Mouse (Mus musculus) gastrocnemius, postnatal 14 days (tissue): Measurements from ENCODE around the gene 2210017I01Rik. TPM values are rescaled to one million over a fixed set of nuclear protein-coding genes. Genes with fewer than 3 reads are reported as not detected.

Source experiments
- DNase-seq: peaks from one replicate; pipeline ENCODE4 v3.0.0; 2021; ENCODE audit warnings: mixed read lengths
- intact Hi-C: fragments of 180-260 bp; cut with DNase I; formaldehyde crosslinking; loops from one replicate; pipeline ENCODE4 v1.15.1; 2025; ENCODE audit warnings: low total_unique reads
- long read RNA-seq, 2 experiments: library from polyadenylated mRNA; stranded (forward); transcript quantifications; one replicate each; pipeline ENCODE4 v2.0.0; 2021
- total RNA-seq, 2 experiments: library from RNA; stranded (reverse); gene quantifications; 2 replicates each; pipeline ENCODE4 v1.2.3; 2021

Gene 2210017I01Rik
- not detected for total RNA-seq
- long read RNA-seq, experiment 1 = 0 reads
- long read RNA-seq, experiment 2 = 0 reads

DNA sequence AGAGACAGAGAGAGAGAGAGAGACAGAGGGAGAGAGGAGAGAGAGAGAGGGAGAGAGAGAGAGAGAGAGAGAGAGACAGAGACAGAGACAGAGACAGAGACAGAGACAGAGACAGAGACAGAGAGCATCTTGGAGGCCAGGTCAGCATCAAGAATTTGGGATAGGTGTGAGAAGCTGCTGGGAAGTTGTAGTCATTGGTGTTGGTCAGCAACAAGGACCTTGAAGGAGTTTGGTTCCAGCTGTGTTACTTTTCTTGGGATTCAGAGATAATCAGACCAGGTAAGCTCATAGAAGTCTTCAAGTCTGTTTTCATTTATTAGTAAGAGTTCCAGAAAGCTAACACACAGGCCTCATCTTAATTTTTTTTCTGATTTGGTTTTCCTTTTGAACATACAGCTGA is at the start of gene 2210017I01Rik:
2210017I01Rik (minus strand) TSS at position 101 of the 400 bp plus-strand sequence.
- no peak for DNase-seq
- intact Hi-C loops = no loop called here

DNA sequence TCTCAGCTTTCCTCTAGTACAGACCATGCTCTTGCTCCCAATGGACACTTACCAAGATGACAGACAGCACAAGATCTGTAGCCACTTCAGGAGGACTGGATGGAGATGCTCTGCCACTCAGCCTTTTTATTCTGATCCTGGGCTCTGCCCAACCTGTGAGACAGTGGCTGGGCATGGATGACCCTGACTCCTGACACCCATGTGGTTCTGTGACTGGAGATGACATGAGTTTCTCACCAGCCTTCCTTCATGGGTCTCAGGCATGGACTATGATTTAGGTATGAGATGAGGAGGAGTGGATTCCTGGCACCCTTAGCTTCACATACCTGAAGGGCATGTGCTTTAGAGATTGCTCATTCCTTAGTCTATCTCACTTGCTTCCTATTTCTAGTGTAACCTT is 49.5 kb upstream of the 2210017I01Rik start, which contains the start of gene Lce1b:
Lce1b (minus strand) TSS at position 101 of the 400 bp plus-strand sequence.
- no peak for DNase-seq
- intact Hi-C loops = no loop called here

DNA sequence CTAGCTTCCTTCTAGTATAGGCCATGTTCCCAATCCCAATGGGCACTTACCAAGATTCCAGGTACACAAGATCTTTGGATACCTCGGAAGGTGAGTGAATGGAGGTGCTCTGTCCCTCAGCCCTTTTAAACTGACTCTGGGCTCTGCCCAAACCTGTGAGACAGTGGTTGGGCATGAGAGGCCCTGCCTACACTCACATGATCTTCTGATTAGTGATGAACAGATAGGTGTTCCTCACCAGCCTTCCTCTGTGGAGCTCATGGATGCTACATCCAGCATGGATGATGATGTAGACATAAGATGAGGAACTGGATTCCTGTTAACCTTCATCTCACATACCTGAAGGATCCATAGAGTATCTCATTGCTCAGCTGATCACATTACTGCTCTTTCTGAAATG is 40.9 kb upstream of the 2210017I01Rik start, which contains the start of gene Lce1a1:
Lce1a1 (minus strand) TSS at position 101 of the 400 bp plus-strand sequence.
- no peak for DNase-seq
- intact Hi-C loops = no loop called here

DNA sequence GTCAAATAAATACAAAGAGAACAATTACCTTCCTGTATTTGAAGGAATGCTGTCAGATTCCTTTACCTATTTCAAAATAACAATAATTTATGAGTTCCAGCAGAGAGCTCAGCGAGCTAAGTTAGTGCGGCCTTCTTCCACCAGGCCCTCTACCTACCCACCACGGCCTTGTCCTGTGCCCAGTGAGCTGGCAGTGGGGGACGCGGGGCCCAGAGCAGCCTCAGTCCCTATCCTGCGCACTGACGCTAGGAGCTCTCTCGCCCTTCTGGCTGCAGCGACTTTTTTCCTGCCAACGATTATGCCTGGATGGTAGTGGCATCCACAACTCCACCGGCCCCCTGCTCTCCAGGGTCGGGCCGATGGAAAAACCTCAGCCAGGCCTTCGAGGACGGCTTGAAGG is 32.6 kb upstream of the 2210017I01Rik start:
- intact Hi-C loops = no loop called here
- no peak for DNase-seq

DNA sequence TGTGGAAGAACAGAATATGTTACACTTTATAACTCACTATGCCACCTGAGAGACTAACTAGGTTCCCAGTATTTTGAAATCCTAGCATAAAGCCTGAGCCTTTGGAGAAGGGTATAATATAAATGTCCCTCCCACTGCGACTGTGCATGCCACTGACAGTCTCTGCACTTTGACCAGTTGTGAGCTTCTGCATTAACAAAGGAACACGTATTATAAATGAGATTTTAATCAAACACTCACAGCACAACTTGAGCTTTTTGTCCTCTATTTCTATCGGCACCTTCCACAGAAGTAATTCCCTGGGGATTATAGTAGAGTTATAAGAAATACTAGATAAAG is 31.3 kb upstream of the 2210017I01Rik start:
- intact Hi-C loops = no loop called here

DNA sequence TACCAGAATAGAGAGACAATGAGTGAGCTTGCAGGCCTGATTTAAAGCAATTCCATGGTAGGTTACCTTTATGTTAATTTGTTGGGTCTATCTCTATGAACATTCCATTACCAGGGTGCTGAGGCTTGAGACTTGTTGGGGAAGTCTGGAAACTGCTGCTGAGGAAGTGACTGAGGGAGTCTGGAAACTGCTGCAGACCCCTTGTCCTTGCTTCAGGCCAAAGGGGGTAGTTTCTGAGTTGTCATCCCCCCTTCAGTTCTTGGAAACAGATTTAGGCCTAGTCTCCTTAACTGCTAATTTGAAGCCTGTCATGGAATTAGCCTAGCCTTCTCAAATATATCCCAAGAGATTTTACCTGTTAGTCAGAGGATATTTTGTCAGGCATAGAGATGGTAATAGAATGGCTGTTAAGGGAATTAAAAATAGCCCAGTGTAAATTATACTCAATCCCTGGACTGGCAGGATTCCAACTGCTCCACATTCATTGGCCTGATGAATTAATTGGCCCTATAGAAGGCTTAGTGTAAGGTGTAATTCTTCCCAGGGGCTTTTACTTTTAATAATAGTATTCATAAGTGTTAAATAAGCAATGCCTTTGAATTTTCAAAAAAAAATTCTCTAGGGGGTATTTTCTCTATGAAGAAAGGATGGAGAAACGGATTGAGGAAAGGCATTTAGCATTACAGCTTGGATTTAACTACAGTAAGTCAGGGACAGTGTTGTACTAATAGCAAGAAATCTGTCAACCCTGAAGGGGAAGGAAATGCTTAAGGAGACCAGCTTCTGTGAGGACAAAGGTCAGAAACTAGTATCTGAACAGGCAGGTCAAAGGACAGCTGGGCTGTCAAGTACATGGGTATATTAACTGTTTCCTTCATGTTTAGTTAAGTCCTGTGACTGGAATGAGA is 30.7 kb upstream of the 2210017I01Rik start:
- intact Hi-C loops = no loop called here
- DNase-seq = no peak

More for the DNA sequence above, 31.3 kb upstream of the 2210017I01Rik start:
- no peak for DNase-seq

DNA sequence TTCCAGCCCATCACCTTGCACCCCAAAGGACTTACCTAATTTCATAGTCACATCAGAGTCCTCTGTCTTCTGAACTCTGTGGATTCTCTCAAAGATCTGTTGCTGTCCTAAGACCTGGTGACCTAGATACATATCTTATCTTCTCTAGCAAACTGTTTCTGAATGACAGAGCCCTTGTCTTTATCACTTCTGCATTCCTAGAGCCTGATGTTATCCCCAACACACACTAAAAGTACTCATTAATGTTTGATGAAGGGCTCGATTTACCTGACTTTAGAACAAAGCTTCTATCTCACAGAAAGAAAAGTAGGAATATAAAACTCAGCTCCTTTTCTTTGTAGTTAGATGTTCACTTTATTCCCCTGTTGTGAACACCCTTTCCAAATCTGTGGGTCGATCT is 14.3 kb upstream of the 2210017I01Rik start, which contains the start of gene Lce6a:
Lce6a (minus strand) TSS at position 101 of the 400 bp plus-strand sequence.
- intact Hi-C loops = no loop called here
- no peak for DNase-seq

DNA sequence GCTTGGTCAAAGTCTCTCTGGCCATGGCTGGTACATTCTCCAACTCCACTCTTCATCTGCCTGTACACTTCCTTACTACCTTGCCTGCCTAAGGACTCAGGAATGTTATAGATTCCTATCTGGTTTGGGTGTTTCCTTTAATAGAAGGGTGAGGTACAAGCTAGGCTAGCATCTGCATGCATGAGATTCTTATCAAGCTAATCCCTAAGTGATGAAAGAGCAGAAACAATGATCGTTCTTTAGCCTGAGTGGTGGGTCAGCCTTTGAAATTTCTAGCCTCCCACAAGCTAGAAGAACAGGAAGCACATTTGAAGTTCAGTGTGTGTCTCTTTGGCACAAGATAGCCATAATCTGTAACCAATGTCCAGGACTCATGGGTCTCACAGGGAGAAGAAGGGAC is 2.5 kb upstream of the 2210017I01Rik start:
- DNase-seq = no peak
- intact Hi-C loops = no loop called here

DNA sequence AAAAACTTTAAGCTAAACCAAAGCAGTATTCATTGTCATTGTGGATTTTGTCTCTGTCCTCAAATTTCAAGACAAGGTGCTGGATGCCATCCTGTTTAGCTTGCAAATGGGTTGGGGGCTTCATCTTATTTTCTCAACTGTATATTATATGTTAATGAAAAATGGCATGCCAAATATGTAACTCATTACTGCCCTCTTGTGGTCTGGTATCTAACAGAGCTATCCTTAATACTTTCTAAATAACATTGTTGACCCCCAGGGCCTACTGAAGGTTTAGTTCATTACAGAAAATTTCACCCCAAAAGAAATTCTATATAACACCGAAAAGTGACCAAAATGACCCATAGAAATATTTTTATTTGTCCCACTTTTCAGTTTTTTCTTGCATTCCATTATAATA is 5.1 kb downstream of the 2210017I01Rik start:
- intact Hi-C loops = no loop called here
- no peak for DNase-seq

DNA sequence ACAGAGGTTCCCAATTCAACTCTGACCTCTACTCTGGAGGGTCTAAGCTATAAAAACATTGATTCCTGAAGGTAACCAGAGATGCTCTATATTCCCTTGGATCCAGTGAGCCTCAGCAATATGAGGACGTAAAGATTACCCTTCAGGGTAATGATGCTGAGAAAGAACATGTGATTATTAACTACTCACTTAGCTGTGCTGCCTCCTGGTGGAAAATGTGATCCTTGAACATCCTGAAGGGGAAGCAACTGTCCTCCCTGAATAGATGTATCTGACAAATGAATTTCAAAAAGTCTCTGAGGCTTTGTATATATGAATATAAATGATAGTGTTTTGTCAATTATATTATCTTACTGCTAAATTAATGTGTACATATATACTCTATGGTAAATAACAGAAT is 6.8 kb downstream of the 2210017I01Rik start:
- intact Hi-C loops = no loop called here
- no peak for DNase-seq

DNA sequence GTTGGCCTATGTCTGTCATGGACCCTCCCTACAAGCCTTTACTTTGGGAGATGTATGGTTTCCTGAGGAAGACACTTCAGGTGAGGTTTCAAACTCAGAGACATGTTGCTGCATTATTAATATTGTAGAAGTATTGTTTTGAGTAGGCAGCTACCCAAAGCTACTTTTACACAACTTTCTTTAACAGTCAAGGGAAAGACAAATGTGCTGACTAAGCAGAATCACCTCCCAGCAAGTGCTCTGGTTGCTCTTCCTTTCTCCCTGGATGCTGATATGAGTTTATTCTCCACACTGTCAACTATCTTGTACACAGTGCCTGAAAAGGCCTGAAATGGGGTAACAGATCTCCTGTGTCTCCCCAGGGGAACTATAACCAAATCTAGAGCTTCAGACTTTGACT is 7.3 kb downstream of the 2210017I01Rik start:
- no peak for DNase-seq
- intact Hi-C loops = no loop called here

DNA sequence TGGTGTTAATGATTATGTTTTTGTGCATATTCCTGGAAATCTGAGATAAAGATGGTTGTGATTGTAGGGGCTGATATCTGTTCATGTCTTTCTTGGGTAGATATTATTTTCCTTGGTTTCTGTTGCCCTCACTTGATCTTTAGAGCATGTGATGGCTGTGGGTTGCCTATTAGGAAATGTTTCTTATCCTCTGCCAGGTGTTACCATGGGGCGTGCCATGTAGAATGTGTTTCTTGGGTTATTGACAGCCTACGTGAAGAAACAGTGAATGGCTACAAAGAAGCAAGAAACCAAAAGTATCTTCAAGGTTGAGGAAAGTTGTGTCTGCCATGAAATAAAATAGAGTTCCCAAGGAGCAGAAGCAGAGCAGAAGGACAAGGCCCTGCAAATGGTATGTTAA is 8.9 kb downstream of the 2210017I01Rik start:
- no peak for DNase-seq
- intact Hi-C loops = no loop called here

DNA sequence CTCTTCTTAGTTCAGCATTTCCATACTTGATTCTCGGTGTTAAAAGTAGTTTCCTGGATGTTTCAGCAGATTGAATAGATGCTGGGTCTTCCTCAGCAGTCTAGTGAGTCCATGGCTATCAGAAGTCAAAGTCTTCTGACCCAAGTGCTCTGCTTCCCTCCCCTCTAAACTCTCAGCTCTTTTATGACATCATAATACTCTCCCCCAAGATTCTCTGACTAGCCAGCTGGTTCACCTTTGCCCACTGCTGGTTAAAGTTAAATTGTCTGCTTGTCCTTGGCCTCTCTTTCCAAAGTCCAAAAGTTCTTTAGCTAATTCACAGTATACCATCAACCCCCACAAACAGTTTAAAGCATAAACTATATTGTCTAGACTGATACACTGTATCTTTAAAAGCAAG is 18.4 kb downstream of the 2210017I01Rik start, which contains the start of gene Smcp:
Smcp (minus strand) TSS at position 140 of the 400 bp plus-strand sequence.
- DNase-seq = no peak
- intact Hi-C loops = no loop called here

DNA sequence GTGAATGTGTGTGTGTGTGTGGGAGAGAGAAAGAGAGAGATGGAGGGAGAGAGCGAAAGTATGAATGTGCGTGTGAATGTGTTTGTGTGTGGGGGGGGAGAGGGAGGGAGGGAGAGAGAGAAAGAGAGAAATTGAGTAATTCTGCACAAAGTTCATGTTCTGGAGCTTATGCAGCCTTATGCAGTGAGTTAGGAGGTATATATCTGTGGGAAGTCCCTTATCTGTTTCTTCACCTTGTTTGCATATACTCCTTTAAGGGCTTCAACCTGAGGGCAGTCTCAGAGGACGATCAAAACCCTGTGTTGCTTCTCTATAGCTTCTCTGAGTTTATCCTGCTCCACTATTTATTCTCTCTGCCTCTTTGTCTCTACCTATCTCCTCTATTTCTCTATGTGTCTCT is 20.1 kb downstream of the 2210017I01Rik start:
- no peak for DNase-seq
- intact Hi-C loops = no loop called here

DNA sequence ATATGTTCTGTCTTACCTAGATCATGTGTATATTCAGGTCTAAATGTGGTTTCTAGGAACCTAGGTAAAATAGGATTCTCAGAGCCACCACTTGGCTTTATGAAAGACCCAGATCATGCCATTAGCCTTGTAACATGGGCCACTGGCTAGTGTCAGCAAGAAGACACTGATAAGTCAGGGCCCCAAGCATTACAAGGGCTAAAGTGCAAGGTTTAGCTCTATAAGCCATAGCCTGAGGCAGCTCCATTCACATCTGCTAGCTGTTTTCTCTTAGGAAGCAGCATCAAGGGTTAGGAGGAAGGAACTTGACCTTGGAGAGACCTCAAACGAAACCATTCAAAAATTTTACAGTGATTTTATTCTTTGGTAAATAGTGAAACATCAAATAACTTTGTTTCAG is 22.2 kb downstream of the 2210017I01Rik start:
- intact Hi-C loops = no loop called here
- no peak for DNase-seq

DNA sequence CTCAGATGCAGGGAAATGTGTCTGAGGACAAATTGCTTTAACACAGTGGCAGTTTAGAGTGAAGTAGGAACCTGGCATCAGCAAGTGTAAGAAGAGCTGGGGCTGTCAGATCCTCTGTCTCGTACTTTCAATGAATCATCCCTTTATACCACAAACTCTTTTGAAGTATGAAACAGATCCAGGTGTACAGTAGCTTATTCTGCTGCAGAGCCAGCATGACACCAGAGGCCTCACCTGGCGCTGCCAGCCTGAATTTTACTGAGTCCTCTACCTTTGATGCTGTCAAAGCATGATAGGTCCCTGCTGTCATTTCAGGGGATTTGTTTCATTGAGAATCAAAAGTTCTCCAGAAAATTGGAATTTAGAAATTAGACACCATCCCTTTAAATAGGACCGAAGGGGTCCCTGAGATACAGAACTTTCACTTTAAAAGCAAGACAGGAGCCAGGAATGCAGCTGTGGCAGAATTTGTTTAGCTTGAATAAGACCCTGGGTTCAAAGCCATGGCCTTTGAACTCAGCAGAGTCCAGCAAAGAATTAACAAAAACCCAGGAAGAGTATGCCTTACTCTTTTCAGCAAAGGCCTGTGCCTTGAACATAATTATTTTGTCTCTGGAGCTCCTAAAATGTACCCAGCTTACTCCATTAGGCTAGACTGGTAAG is 24.0 kb downstream of the 2210017I01Rik start:
- no peak for DNase-seq

DNA sequence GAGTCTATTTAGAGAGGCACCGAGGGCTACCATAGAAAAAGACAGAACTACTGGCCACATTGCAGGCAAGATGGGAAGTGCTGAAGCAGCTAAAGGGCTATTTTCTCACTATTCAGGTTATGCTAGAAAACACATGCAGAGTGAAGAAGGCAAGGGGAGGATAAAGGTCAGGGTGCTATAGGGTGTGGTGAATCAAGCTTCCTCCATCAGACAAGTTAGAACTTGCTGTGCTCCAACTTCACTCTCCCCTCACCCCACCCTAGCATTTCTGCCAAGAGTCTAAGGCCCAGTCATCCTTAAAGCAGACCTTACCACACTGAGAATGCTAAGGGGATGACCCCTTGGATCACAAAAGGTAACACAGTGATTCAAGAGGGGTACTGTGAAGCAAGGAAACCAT is 27.8 kb downstream of the 2210017I01Rik start:
- no peak for DNase-seq
- intact Hi-C loops = no loop called here

More for the DNA sequence above, 24.0 kb downstream of the 2210017I01Rik start:
- intact Hi-C loops = no loop called here

DNA sequence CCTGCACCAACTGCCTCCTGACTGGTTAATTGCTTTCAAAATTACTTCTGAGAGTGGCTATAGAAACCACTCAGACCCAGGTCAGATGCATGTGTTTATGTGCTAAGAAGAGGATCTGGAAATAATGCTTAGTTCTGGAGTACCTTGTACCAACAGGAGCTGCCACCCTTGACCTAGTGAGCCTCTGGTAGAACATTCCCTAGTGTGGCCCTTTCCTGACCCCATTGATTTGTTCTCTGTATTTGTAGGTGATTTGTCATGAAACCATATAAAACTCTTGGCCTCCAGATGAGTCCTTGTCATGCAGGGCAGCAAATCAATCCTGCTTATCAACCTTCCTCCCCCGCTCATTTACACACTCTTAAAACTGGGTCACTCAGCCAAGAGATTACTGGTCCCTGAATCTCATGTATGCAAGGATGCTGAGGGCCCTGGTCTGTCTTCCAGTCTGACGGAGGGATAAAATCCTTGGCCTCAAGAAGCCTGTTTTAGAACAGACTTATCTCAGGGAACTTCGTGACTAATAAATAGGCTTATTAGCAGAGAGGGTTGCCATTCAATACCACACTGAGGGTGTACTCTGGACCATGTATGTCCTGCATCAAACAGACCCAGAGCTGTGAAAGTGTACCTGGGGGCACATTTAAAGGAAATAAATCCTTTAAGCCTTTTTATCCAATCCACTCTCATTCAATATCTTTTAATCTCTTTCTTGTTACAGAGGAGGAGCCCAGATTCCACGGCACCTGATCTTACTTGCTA is 28.5 kb downstream of the 2210017I01Rik start:
- DNase-seq = no peak
- intact Hi-C loops = no loop called here

DNA sequence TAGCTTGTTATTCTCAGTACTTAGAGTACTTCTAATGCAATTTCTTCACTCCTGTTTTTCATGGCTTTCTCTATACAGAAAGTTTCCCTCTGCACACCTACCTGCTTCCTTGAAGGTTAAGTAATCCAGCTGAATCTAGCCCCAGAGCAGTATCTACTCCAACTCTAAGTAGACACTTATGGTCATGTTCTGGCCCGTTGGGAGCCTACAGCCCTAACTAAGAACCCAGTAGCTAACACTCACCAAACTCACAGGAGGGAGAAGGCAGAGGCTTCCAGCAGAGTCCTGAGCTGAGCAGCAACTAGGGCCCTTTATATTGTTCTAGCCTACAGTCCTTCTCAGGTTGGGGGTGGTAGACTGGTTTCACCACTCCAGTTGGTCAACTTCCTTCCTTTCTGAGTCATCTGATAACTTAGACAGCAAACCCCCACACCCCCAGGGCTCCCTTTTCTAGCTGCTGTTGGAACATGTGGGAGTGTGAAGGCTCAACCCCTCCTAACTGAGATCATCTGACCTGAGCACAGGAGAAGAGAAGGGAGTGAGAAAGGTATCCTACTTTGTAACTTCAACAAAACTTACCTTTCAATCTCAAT is 33.7 kb downstream of the 2210017I01Rik start, which contains the start of gene Ivl:
Ivl (minus strand) TSS at position 287 of the 593 bp plus-strand sequence.
- DNase-seq = no peak
- intact Hi-C loops = no loop called here
